Mouse (Mus musculus) limb, embryonic 14.5 days (tissue): ENCODE measurements around the gene Hist1h3f. TPM values are rescaled to one million over a fixed set of nuclear protein-coding genes. Genes with fewer than 3 reads are reported as not detected.
A peak's percentile ranks its signal among the peaks of the same experiment; 100 is the strongest.
"Not testable (repeated sequence)": the region's sequence is repeated elsewhere in the genome, so short reads cannot be mapped to it uniquely, and the experiment has no call there.

Source experiments
- ATAC-seq: fragments of 200-750 bp; cut with Nextera tagmentation; 2 replicates; pipeline ENCODE4 v1.8.0; 2017; ENCODE audit warnings: low read depth, moderate number of reproducible peaks, moderate TSS enrichment; ENCODE audit not compliant: low FRiP score
- DNase-seq: peaks from one replicate; pipeline ENCODE4 v3.0.0-alpha.2; 2015; ENCODE audit warnings: low spot score
- H3K27ac ChIP-seq: fragments of 300-500 bp; sonication (generic); replicated peaks from 2 replicates; pipeline ENCODE4 v1.5.1; 2014; ENCODE audit warnings: low read depth, mild to moderate bottlenecking, low read length, moderate library complexity, mixed read lengths
- H3K27me3 ChIP-seq: fragments of 300-500 bp; sonication (generic); 2 replicates; pipeline ENCODE4 v1.6.1; 2014; ENCODE audit warnings: low read length, mixed read lengths; ENCODE audit not compliant: control insufficient read depth, insufficient read depth
- H3K36me3 ChIP-seq: fragments of 300-500 bp; sonication (generic); 2 replicates; pipeline ENCODE4 v1.6.1; 2014; ENCODE audit warnings: mild to moderate bottlenecking, low read length, moderate library complexity, mixed read lengths; ENCODE audit not compliant: control insufficient read depth, insufficient read depth
- H3K4me1 ChIP-seq: fragments of 300-500 bp; sonication (generic); 2 replicates; pipeline ENCODE4 v1.6.1; 2014; ENCODE audit warnings: antibody characterized with exemption, low read length, mixed read lengths; ENCODE audit not compliant: control insufficient read depth, insufficient read depth
- H3K4me2 ChIP-seq: fragments of 300-500 bp; sonication (generic); replicated peaks from 2 replicates; pipeline ENCODE4 v1.6.1; 2014; ENCODE audit warnings: low read depth, mild to moderate bottlenecking, low read length, moderate library complexity; ENCODE audit not compliant: severe bottlenecking
- H3K4me3 ChIP-seq: fragments of 300-500 bp; sonication (generic); replicated peaks from 2 replicates; pipeline ENCODE4 v1.5.1; 2014; ENCODE audit warnings: low read length
- H3K9ac ChIP-seq: fragments of 300-500 bp; sonication (generic); 2 replicates; pipeline ENCODE4 v1.6.1; 2014; ENCODE audit warnings: mild to moderate bottlenecking, low read depth, low read length, moderate library complexity; ENCODE audit not compliant: severe bottlenecking
- H3K9me3 ChIP-seq: fragments of 300-500 bp; sonication (generic); 2 replicates; pipeline ENCODE4 v1.6.1; 2016; ENCODE audit warnings: low read length; ENCODE audit not compliant: control insufficient read depth
- POLR2A ChIP-seq: fragments of 200-500 bp; IDR thresholded peaks from 2 replicates; pipeline ENCODE4 v1.8.0; 2012; ENCODE audit warnings: inconsistent platforms, mild to moderate bottlenecking, moderate library complexity, borderline replicate concordance; ENCODE audit not compliant: insufficient read depth, insufficient read length; ENCODE audit errors: extremely low read depth
- WGBS: fragments of 180-500 bp; shearing (Covaris S2); extraction: QIAGEN DNeasy Blood & Tissue Kit; methylation state at CpG from one replicate; pipeline ENCODE4 v1.1.7; 2014; 5-methylcytosine and 5-hydroxymethylcytosine counted together
- polyA plus RNA-seq, 2 experiments: library from polyadenylated mRNA; depleted of rRNA in 1 of 2; stranded (reverse) in 1 of 2; unstranded in 1 of 2; fragments of >200 nt; fragmentation: Nextera tagmentation in 1 of 2; extraction: Ambion mirVana in 1 of 2; gene quantifications; 2 replicates each; pipeline versions ENCODE4 v1.2.1 to v1.2.3; 2012 to 2014

The Hist1h3f gene
- polyA plus RNA-seq, 2 experiments: 0.65 to 4.1 TPM

DNA sequence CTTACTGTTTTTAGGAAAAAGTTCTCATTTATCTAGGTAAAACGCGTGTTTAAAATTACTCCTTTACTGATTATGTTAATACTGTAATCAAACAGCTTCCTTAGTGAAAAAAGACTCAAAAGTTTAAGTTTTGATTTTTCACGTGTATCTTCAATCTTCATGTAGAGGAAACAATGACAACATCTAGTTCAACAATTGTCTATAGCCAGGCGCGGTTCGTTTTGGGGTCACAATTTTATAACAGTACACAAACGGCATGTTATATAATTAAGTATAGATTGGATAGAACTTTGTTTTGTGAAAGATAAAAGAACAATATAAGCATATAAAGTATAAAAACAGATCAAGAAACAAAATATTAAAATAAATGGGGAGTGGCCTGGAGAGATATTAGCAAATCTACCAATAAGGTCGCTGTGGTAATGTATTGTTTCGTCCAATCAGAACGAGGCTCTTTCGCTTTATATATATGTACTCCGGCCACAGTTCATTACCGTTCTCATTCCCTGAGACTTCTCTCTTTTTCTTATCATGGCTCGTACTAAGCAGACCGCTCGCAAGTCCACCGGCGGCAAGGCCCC is 31.5 kb downstream of the Hist1h3f start, which contains the start of gene Hist1h3d:
Gene Hist1h3d, plus strand, starts transcription at position 493 of the 581 bp plus-strand sequence.
- peak within 1 kb of the TSS; percentile 74 for H3K9ac ChIP-seq
- H3K4me1 ChIP-seq: peaks cover 19% of the 10 kb centered on the region
- TF ChIP-seq POLR2A: no peak
- no peaks in the 10 kb centered on the region for H3K36me3 ChIP-seq
- peak; percentile 72 for ATAC-seq
- WGBS: under 1% methylated on average over 18 of the region's 18 CpGs
- peak within 1 kb of the TSS; percentile 87 for H3K27ac ChIP-seq
- H3K4me3 ChIP-seq: peak within 1 kb of the TSS; percentile 40
- DNase-seq: peak; percentile 98
- no peaks in the 10 kb centered on the region for H3K9me3 ChIP-seq
- H3K4me2 ChIP-seq: peak within 1 kb of the TSS; percentile 63
- no peaks in the 10 kb centered on the region for H3K27me3 ChIP-seq

DNA sequence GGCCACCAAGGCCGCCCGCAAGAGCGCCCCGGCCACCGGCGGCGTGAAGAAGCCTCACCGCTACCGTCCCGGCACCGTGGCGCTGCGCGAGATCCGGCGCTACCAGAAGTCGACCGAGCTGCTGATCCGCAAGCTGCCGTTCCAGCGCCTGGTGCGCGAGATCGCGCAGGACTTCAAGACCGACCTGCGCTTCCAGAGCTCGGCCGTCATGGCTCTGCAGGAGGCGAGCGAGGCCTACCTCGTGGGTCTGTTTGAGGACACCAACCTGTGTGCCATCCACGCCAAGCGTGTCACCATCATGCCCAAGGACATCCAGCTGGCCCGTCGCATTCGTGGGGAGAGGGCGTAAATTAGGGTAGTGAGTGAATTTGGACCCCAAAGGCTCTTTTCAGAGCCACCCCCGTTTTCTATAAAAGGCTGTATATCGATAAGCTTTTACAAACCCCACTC is 32.0 kb downstream of the Hist1h3f start:
- ATAC-seq, H3K27me3 ChIP-seq, H3K9me3 ChIP-seq, H3K36me3 ChIP-seq, DNase-seq: not testable (repeated sequence)
- H3K4me3 ChIP-seq: peak overlapping the region; percentile 40
- 1% methylated on average over 8 of the region's 40 CpGs for WGBS
- H3K9ac ChIP-seq: peak overlapping the region; percentile 74
- H3K4me2 ChIP-seq: peak overlapping the region; percentile 63
- H3K4me1 ChIP-seq: peaks cover 21% of the 10 kb centered on the region
- H3K27ac ChIP-seq: peak overlapping the region; percentile 87

DNA sequence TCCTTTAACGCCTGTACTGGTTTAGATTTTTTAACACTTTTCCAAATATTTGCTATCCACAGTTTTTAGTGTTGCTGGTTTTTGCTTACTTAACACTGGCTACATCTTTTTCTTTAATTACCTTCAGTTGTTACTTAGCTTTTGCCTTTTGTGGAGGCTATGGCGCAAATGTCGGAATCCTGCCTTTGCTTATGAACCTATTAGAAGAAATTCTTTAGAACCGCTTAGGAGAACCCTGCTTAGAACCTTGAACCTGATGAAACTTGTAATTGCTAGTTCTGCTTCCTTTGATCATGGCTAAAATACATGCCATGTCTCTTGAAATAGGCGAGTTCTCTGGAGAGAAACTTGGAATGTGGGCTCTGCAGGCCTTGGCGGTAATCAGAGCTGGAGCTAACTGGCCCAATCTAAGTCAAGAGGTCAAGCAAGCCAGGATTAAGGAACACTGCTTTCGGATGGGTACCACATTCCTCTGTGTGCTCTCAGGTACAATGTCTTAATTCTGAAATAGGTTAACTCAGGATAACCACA is 32.6 kb downstream of the Hist1h3f start:
- H3K9me3 ChIP-seq: no peaks in the 10 kb centered on the region
- H3K36me3 ChIP-seq: no peaks in the 10 kb centered on the region
- peak; percentile 60; the same call in 1 of the 2 replicates for TF ChIP-seq POLR2A
- H3K27ac ChIP-seq: peak overlapping the region; percentile 87
- DNase-seq (no peak), ATAC-seq (no peak)
- H3K4me3 ChIP-seq: peak overlapping the region; percentile 40
- 3% methylated on average over 7 of the region's 7 CpGs for WGBS
- H3K4me2 ChIP-seq: peak overlapping the region; percentile 63
- H3K9ac ChIP-seq: peak overlapping the region; percentile 74
- H3K27me3 ChIP-seq: no peaks in the 10 kb centered on the region
- peaks cover 23% of the 10 kb centered on the region for H3K4me1 ChIP-seq

DNA sequence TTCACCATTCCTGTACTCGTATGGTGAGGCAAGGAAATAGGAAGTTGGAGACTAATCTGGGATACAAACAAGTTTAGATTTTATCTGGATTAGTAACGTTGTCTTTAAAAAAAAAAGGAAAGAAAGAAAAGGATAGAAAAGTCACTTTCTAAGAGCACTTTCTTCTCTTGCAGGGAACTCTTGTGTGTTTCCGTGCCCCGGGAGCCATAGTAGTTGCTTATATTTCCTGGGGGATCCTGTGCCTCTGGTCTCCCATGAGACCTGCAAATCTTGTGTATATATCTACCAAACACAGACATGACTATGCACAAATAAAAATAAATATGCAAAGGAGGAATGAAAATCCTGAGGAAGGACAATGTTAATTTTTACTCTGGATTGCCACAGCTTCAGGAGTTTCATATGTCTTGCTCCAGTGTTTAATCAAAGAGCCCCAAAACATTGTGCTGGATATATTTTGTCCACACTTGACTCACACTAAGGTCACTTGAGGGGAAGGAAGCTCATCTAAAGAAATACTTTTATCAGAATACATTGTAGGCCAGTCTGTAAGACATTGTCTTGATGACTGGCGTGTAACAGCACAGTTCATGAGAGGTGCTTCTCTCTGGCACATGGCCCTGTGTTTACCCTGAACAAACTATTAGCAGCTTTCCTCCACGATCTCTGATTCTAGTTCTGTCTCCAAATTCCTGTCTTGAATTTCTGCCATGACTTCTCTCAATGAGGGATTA is 33.2 kb downstream of the Hist1h3f start:
- peak overlapping the region; percentile 40 for H3K4me3 ChIP-seq
- DNase-seq (no peak), ATAC-seq (no peak)
- WGBS: 41% methylated on average over 6 of the region's 6 CpGs
- H3K4me2 ChIP-seq: peak overlapping the region; percentile 63
- H3K4me1 ChIP-seq: peaks cover 25% of the 10 kb centered on the region
- H3K27me3 ChIP-seq: no peaks in the 10 kb centered on the region
- H3K36me3 ChIP-seq: no peaks in the 10 kb centered on the region
- no peaks in the 10 kb centered on the region for H3K9me3 ChIP-seq
- H3K27ac ChIP-seq: peak overlapping the region; percentile 87
- peak overlapping the region; percentile 74 for H3K9ac ChIP-seq
- no peak for TF ChIP-seq POLR2A

DNA sequence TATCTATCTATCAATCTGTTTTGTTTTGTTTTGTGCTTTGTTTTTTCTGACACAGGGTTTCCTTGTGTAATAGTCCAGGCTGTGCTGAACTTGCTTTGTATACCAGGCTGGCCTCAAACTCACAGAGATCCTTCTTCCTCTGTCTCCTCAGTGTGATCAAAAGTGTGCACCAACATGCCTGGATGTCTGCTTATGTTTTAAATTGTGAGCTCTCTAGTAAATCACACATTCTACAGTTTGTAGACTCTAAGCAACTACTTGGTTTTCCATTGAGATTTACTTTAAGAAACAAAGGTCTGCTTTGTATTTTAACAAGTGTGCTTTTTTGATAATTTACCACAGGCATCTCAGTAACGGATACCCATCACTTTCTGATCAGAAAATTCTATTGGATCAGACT is 34.0 kb downstream of the Hist1h3f start:
- Histone ChIP-seq H3K9ac (no peak overlapping the region), H3K4me1 (peaks cover 22% of the 10 kb centered on the region), H3K36me3 (no peaks in the 10 kb centered on the region), H3K4me2 (no peak overlapping the region), H3K4me3 (no peak overlapping the region; the same call in 1 of the 2 replicates), H3K27me3 (no peaks in the 10 kb centered on the region), H3K27ac (no peak overlapping the region), H3K9me3 (no peaks in the 10 kb centered on the region)
- no peak for DNase-seq
- no peak for ATAC-seq
- WGBS: 87% methylated on average over 1 of the region's 1 CpGs
- no peak for TF ChIP-seq POLR2A
